Mouse (Mus musculus): ENCODE measurements at regions not wholly inside any gene's neighbourhood (a gene's known extent, or its start where the extent isn't known, plus 50 kb on each side); places are given as distances from the start of the nearest gene placed in this dataset.

DNA sequence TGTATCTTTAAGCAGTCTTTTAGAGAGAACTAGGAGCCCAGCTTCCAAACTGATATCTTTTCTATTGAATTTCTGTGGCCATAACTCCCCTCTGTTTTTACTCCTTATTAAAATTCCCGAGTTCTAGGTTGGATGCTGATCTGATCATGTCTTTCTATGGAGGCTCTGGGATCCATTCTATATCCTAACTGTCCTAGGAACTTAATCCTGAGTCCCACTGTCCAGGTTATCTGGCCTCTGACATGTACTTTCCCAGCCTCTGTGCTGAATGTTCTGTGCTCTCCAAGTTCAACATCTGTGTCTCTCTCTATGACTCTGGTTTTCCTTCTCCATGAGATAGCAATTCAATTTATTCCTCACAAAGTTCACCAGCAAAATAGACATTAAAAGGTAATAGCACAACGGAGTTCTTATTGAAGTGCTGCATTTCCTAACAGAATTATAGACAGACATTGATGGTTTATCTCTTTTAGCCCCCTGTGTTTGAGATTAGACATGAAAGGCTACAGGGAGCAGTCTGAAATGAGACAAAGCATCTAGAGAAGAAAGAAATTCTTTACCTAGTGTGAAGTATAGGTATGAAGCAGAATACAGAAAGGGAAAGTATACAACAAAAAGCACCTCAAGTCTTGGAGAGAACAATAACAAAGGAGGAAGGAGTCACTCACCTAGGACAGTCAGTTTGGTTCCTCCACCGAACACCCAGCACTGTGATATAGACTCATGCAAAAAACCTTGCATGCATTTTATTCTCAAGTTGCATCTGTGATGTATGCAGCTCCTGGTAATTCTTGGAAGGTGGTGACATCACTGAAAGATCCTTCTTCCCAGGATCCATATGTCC is 185.9 kb downstream of the Hira start (continued):
- TF ChIP-seq NELFE (IDR thresholded peaks at IDR 0.05; ENCODE audit: low read depth, low read length) (peak; percentile 44; the same call in 1 of the 2 replicates), HCFC1 (IDR thresholded peaks at IDR 0.05; ENCODE audit: low read depth, low read length) (0 out of 2 replicates have a peak, but pooled peaks have one; percentile 37), POLR2AphosphoS2 (IDR thresholded peaks at IDR 0.05; ENCODE audit: low read depth, low read length) (0 out of 2 replicates have a peak, but pooled peaks have one; percentile 49), USF1 (IDR thresholded peaks at IDR 0.05; ENCODE audit: low read depth, low read length) (no peak), IRF4 (IDR thresholded peaks at IDR 0.05; ENCODE audit: low read depth, low read length) (peak; percentile 9; the same call in 1 of the 2 replicates), KAT2A (IDR thresholded peaks at IDR 0.05; ENCODE audit: insufficient replicate concordance, low read length) (0 out of 2 replicates have a peak, but pooled peaks have one; percentile 53), E2F4 (IDR thresholded peaks at IDR 0.05; ENCODE audit: insufficient replicate concordance, low read depth, low read length) (no peak), ETS1 (conservative IDR thresholded peaks at IDR 0.05; ENCODE audit: low read depth, low read length) (peak; percentile 39; the same call in 1 of the 2 replicates), NRF1 (IDR thresholded peaks at IDR 0.05; ENCODE audit: low read depth, low read length) (no peak), PAX5 (IDR thresholded peaks at IDR 0.05; ENCODE audit: low read length) (no peak), TBP (conservative IDR thresholded peaks at IDR 0.05; ENCODE audit: low read depth, low read length) (peak; percentile 85), CHD2 (IDR thresholded peaks at IDR 0.05; ENCODE audit: low read length) (peak; percentile 51), BHLHE40 (IDR thresholded peaks at IDR 0.05; ENCODE audit: low read depth, low read length) (no peak), EP300 (IDR thresholded peaks at IDR 0.05; ENCODE audit: low read length) (peak; percentile 54; the same call in 1 of the 2 replicates), SMC3 (IDR thresholded peaks at IDR 0.05; ENCODE audit: low read depth, low read length) (no peak), MEF2A (IDR thresholded peaks at IDR 0.05; ENCODE audit: borderline replicate concordance, low read depth, low read length) (no peak), MAZ (IDR thresholded peaks at IDR 0.05; ENCODE audit: low read depth, low read length) (peak; percentile 63; the same call in 1 of the 2 replicates), ZC3H11A (IDR thresholded peaks at IDR 0.05; ENCODE audit: low read depth, low read length) (no peak), ZNF384 (IDR thresholded peaks at IDR 0.05; ENCODE audit: low read depth, low read length) (no peak), MYC (IDR thresholded peaks at IDR 0.05; ENCODE audit: low read depth, low read length) (0 out of 2 replicates have a peak, but pooled peaks have one; percentile 55), ELF1 (IDR thresholded peaks at IDR 0.05; ENCODE audit: low read depth, low read length) (no peak; the same call in 1 of the 2 replicates), POLR2A (IDR thresholded peaks at IDR 0.05; ENCODE audit: low read depth, low read length) (peak; percentile 45; the same call in 1 of the 2 replicates)

DNA sequence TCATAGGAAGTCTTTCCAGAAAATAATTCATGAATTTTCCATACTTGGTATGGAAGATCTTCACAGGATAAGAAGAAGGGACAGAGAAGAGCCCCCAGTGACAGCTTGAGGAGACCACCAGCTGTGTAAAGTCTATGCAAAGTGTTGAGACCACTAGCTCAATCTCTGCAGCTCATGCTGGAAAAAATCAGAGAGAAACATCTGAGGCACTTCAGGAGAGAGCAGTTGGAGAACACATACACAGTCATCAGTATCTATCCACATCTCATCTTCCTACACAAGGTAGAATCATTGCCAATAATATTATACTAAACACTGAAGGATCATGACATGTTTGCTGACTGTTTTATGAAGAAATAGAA is 186.5 kb downstream of the Hira start:
- no peak for TF ChIP-seq KAT2A (IDR thresholded peaks at IDR 0.05; ENCODE audit: insufficient replicate concordance, low read length)
- TF ChIP-seq IRF4 (IDR thresholded peaks at IDR 0.05; ENCODE audit: low read depth, low read length), result no peak
- 0 out of 2 replicates have a peak, but pooled peaks have one; percentile 3 for TF ChIP-seq ZMIZ1 (IDR thresholded peaks at IDR 0.05; ENCODE audit: low read depth, low read length)
- TF ChIP-seq SMC3 (IDR thresholded peaks at IDR 0.05; ENCODE audit: low read depth, low read length), result no peak
- peak; percentile 52; the same call in 1 of the 2 replicates for TF ChIP-seq TBP (conservative IDR thresholded peaks at IDR 0.05; ENCODE audit: low read depth, low read length)
- TF ChIP-seq UBTF (IDR thresholded peaks at IDR 0.05; ENCODE audit: low read depth, low read length), result no peak
- no peak for TF ChIP-seq MAFK (IDR thresholded peaks at IDR 0.05; ENCODE audit: insufficient replicate concordance, low read length)
- TF ChIP-seq USF2 (conservative IDR thresholded peaks at IDR 0.05; ENCODE audit: low read depth, low read length), result no peak
- peak; percentile 49; the same call in 1 of the 2 replicates for TF ChIP-seq TCF12 (IDR thresholded peaks at IDR 0.05; ENCODE audit: low read depth, low read length)
- no peak for TF ChIP-seq GABPA (IDR thresholded peaks at IDR 0.05; ENCODE audit: insufficient replicate concordance, low read depth, low read length)
- no peak for TF ChIP-seq MAX (IDR thresholded peaks at IDR 0.05; ENCODE audit: low read length)
- TF ChIP-seq CTCF (conservative IDR thresholded peaks at IDR 0.05 in 1 of 2, IDR thresholded peaks at IDR 0.05 in 1 of 2; ENCODE audit: low read depth in 2 of 2, low read length in 2 of 2), result no peak
- TF ChIP-seq MAZ (IDR thresholded peaks at IDR 0.05; ENCODE audit: low read depth, low read length), result no peak
- no peak for TF ChIP-seq E2F4 (IDR thresholded peaks at IDR 0.05; ENCODE audit: insufficient replicate concordance, low read depth, low read length)
- Histone ChIP-seq H3K4me2 (ENCODE audit: insufficient read depth, low read depth, poor library complexity, severe bottlenecking) (peak overlapping the region; percentile 69), H3K4me1 (ENCODE audit: control insufficient read depth in 1 of 2, insufficient read depth in 2 of 2) (peaks cover 22 to 90% of the 10 kb centered on the region in 2 experiments), H3K79me2 (replicated peaks; ENCODE audit: control insufficient read depth, extremely low read depth, insufficient read depth, poor library complexity, severe bottlenecking) (peaks cover 22% of the 10 kb centered on the region), H3K36me3 (replicated peaks in 1 of 2; ENCODE audit: control insufficient read depth in 1 of 2, insufficient read depth in 1 of 2, low read length in 1 of 2) (peaks cover 12 to 22% of the 10 kb centered on the region in 2 experiments), H3K9ac (ENCODE audit: insufficient read depth, low read depth) (peak overlapping the region; percentile 75), H3K4me3 (replicated peaks in 1 of 3; ENCODE audit: low read depth in 2 of 3, low read length in 2 of 3, poor library complexity in 1 of 3) (peak overlapping the region; percentile 42 to 51 (median 49)), H3K27ac (ENCODE audit: insufficient read depth, low read depth) (peak overlapping the region; percentile 98), H3K9me3 (replicated peaks; ENCODE audit: low read length) (no peaks in the 10 kb centered on the region), H3K27me3 (replicated peaks) (no peaks in the 10 kb centered on the region)
- in situ Hi-C loops (cut with MboI; ENCODE audit: low pct_ligation_motif_present, low pct_unique_long_range_greater_than_20kb, low sequenced_read_pairs) (loop anchor here (5.0 to 10.0 kb wide), 2 partner anchors 36 to 59 kb away; no protein-coding TSS in a partner anchor), dilution Hi-C loops (cut with MboI; ENCODE audit: extremely low pct_ligation_motif_present, extremely low pct_unique_long_range_greater_than_20kb, low sequenced_read_pairs) (no loop called here)
- peak; percentile 43 for DNase-seq (ENCODE audit: extremely low read depth)

Data from CH12.LX (cell line).